ENCODE assay signal across 9 mouse cellular contexts in genomic region chr14:45996760-45997159, GRCm38 (mm10).
DNase-seq lines count a peak whose midpoint lies in the region; ATAC-seq and TF ChIP-seq lines count a peak whose summit lies in the region.
"Had no signal": no experiment of that assay in that cellular context is flagged by ENCODE, and none has a peak within 500 bp of the region (broad histone marks: within the 10 kb centered on the region; RNA-seq: fewer than 3 reads in every experiment).

No protein-coding gene starts in this region.

- no peaks in the 10 kb centered on the region for H3K36me3 ChIP-seq in heart, postnatal 0 days (replicated peaks; ENCODE audit: control insufficient read depth, insufficient read depth, low read length)
- H3K36me3 ChIP-seq in liver, postnatal 0 days (replicated peaks; ENCODE audit: insufficient read depth, low read length): no peaks in the 10 kb centered on the region
- H3K36me3 ChIP-seq in midbrain, embryonic 11.5 days (ENCODE audit: control insufficient read depth, insufficient read depth, low read length): no peaks in the 10 kb centered on the region

- DNase-seq in cerebellum, postnatal 14 days: peak; percentile 32 to 51
- no peak for DNase-seq in cerebellum, adult 11-12 months
- DNase-seq in 416B (ENCODE audit: low read depth): peak; percentile 4
- DNase-seq in heart, postnatal 0 days (ENCODE audit: low spot score): peak; percentile 18
- peak; percentile 25 for DNase-seq in liver, postnatal 0 days
- DNase-seq in frontal cortex, postnatal 10 days (ENCODE audit: low spot score in 2 of 2): no peak
- DNase-seq in midbrain, embryonic 11.5 days (ENCODE audit: low spot score, missing footprints): no peak
- no peak for DNase-seq in left cerebral cortex, adult 18-20 months (ENCODE audit: low spot score in 2 of 2)
- DNase-seq: right cerebral cortex, postnatal 4 days had no signal

- no peak for TF ChIP-seq CTCF in heart, postnatal 0 days (IDR thresholded peaks at IDR 0.05; ENCODE audit: low read depth)
- no peak for TF ChIP-seq CTCF in liver, postnatal 0 days (IDR thresholded peaks at IDR 0.05; ENCODE audit: low read depth)

- no peaks in the 10 kb centered on the region for H3K27me3 ChIP-seq in heart, postnatal 0 days (ENCODE audit: control insufficient read depth, insufficient read depth, low read length)
- H3K27me3 ChIP-seq in liver, postnatal 0 days (ENCODE audit: insufficient read depth, low read length): no peaks in the 10 kb centered on the region
- no peaks in the 10 kb centered on the region for H3K27me3 ChIP-seq in midbrain, embryonic 11.5 days (ENCODE audit: control insufficient read depth, insufficient read depth, low read length)

- 30% methylated on average over 5 of the region's 5 CpGs for WGBS in heart, postnatal 0 days
- WGBS in liver, postnatal 0 days (ENCODE audit: insufficient replicate concordance): 45% methylated on average over 5 of the region's 5 CpGs
- WGBS in midbrain, embryonic 11.5 days: 79% methylated on average over 5 of the region's 5 CpGs

- H3K27ac ChIP-seq in heart, postnatal 0 days (ENCODE audit: low read depth): no peak overlapping the region
- no peak overlapping the region for H3K27ac ChIP-seq in liver, postnatal 0 days (ENCODE audit: low read depth)
- no peak overlapping the region for H3K27ac ChIP-seq in midbrain, embryonic 11.5 days (ENCODE audit: low read depth, low read length)

- TF ChIP-seq EP300 in heart, postnatal 0 days (IDR thresholded peaks at IDR 0.05; ENCODE audit: low read depth): no peak
- TF ChIP-seq EP300 in liver, postnatal 0 days (IDR thresholded peaks at IDR 0.05; ENCODE audit: low read depth): no peak

- H3K9ac ChIP-seq in heart, postnatal 0 days (replicated peaks; ENCODE audit: low read depth, low read length): no peak overlapping the region
- no peak overlapping the region for H3K9ac ChIP-seq in liver, postnatal 0 days (replicated peaks)
- no peak overlapping the region for H3K9ac ChIP-seq in midbrain, embryonic 11.5 days (ENCODE audit: low read length)

- no peaks in the 10 kb centered on the region for H3K9me3 ChIP-seq in heart, postnatal 0 days (replicated peaks; ENCODE audit: control insufficient read depth, low read length)
- H3K9me3 ChIP-seq in liver, postnatal 0 days (ENCODE audit: low read length): no peaks in the 10 kb centered on the region
- no peaks in the 10 kb centered on the region for H3K9me3 ChIP-seq in midbrain, embryonic 11.5 days (ENCODE audit: control insufficient read depth, low read length)

- peak; percentile 17; the same call in 1 of the 2 replicates for ATAC-seq in heart, postnatal 0 days (ENCODE audit: insufficient read depth, low read depth)
- no peak for ATAC-seq in liver, postnatal 0 days
- ATAC-seq in midbrain, embryonic 11.5 days (ENCODE audit: low FRiP score): no peak

- no peak overlapping the region for H3K4me2 ChIP-seq in heart, postnatal 0 days (ENCODE audit: low read depth, low read length)
- no peak overlapping the region for H3K4me2 ChIP-seq in liver, postnatal 0 days (ENCODE audit: low read depth, low read length)
- no peak overlapping the region for H3K4me2 ChIP-seq in midbrain, embryonic 11.5 days

- H3K4me3 ChIP-seq in heart, postnatal 0 days (ENCODE audit: low read depth, low read length): no peak overlapping the region
- no peak overlapping the region for H3K4me3 ChIP-seq in liver, postnatal 0 days (ENCODE audit: low read depth, low read length)
- H3K4me3 ChIP-seq in midbrain, embryonic 11.5 days (ENCODE audit: low read depth, low read length): no peak overlapping the region

- 0 out of 2 replicates have a peak, but pooled peaks cover 5% of the 10 kb centered on the region for H3K4me1 ChIP-seq in heart, postnatal 0 days (ENCODE audit: control insufficient read depth, insufficient read depth)
- peaks cover 4% of the 10 kb centered on the region; the same call in 1 of the 2 replicates for H3K4me1 ChIP-seq in liver, postnatal 0 days (ENCODE audit: insufficient read depth)
- no peaks in the 10 kb centered on the region for H3K4me1 ChIP-seq in midbrain, embryonic 11.5 days (ENCODE audit: control insufficient read depth, insufficient read depth, low read length)

Comparison
In these comparisons a context has a peak if more than half of its experiments do, and no peak if none do; other contexts are left out.
1. DNase-seq: peak in cerebellum, postnatal 14 days (2 of 2), 416B (single experiment), heart, postnatal 0 days (single experiment) and liver, postnatal 0 days (single experiment); none in cerebellum, adult 11-12 months (single experiment), frontal cortex, postnatal 10 days (0 of 2), midbrain, embryonic 11.5 days (single experiment) and left cerebral cortex, adult 18-20 months (0 of 2).